Mouse (Mus musculus) heart, postnatal 25 days (tissue): ENCODE data around the gene Spib. TPM values are rescaled to one million over a fixed set of nuclear protein-coding genes. Genes with fewer than 3 reads are reported as not detected.

ENCODE experiments used
- DNase-seq: peaks from one replicate; pipeline ENCODE4 v3.0.0; 2022; ENCODE audit warnings: low spot score
- intact Hi-C: fragments of 180-260 bp; cut with DNase I; formaldehyde crosslinking; loops from one replicate; pipeline ENCODE4 v1.15.1; 2025
- total RNA-seq, 2 experiments: library from RNA; stranded (reverse); gene quantifications; 2 replicates each; pipeline ENCODE4 v1.2.3; 2021

The Spib gene
- total RNA-seq, 2 experiments from 2014 or later: 0.18 to 0.53 TPM

DNA sequence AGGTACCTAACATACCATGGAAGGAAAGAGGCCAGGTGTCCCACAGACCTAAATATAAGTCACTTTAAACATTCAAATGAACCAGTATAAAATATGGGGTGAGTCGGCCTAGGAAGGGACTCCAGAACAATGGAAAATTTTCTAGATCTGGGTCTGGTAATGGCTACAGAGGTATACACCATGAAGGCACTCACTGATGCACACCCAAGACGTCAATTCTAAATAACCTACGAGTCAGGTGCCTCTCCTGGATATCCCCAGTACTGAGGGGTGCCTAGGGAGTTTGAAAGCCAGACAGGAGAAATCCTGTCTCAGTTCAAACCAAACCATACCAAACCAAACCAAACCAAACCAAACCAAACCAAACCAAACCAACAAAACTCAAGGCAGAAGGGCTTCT, 1.4 kb downstream of the Spib start:
- intact Hi-C loops: no loop called here
- no peak for DNase-seq

DNA sequence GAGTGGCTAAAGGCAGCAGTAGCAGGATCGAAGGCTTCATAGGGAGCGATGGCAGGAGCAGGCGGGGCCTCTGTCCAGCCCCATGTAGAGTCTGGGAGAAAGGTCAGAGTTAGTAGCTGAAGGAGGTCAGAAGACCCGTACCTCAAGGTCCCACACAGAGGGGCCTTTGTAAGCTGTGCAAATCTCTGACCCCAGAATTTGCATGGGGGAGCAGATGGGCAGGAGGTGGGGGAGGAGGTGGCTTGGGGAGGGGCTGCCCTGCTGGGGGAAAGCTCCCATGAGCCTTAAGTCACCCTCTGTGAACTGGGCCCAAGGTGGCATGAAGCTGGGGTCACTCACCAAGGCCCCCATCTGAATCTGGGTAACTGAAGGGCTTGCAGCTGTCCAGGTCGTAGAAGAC, 2.4 kb downstream of the Spib start:
- intact Hi-C loops: no loop called here
- DNase-seq: no peak

DNA sequence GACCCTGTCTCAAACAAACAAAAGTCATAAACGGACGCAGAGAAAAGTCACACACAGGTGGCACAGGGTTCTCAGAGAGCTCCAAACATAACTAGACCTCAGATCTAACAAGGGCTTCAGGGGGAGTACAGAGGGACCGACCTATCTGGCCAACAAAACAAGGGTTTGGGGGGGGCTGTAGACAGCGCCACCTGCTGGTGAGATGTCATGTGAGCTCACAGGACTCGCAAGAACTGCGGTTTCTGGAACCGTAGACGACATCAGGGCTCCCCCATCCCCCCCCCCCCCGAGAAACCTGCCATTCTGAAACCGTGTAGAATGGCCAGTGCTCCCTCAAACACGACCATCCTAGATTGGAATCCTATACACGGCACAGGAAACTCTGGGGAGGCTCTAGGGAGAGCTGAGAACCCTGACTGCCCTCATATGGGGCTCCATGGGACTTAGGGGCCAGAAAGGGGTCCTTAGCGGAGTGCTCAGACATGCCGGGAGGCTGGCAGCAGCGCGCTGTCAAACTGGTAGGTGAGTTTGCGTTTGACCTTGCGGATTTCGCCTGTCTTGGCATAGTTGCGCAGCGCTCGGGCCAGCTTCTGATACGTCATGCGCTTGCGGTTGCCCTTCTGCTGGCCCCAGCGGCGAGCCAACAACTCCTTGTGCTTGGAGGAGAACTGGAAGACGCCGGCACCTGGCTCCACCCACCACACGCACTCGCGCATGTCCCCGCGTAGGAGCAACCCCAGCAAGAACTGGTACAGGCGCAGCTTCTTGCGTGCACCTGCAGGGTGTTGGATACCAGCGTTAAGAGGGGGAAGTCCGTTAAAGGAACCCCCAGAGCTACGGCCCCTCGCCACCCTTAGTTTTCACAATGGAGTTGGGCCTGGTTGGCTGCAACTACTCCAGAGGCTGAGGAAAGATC, 4.1 kb downstream of the Spib start:
- peak; percentile 44 for DNase-seq
- intact Hi-C loops: no loop called here

DNA sequence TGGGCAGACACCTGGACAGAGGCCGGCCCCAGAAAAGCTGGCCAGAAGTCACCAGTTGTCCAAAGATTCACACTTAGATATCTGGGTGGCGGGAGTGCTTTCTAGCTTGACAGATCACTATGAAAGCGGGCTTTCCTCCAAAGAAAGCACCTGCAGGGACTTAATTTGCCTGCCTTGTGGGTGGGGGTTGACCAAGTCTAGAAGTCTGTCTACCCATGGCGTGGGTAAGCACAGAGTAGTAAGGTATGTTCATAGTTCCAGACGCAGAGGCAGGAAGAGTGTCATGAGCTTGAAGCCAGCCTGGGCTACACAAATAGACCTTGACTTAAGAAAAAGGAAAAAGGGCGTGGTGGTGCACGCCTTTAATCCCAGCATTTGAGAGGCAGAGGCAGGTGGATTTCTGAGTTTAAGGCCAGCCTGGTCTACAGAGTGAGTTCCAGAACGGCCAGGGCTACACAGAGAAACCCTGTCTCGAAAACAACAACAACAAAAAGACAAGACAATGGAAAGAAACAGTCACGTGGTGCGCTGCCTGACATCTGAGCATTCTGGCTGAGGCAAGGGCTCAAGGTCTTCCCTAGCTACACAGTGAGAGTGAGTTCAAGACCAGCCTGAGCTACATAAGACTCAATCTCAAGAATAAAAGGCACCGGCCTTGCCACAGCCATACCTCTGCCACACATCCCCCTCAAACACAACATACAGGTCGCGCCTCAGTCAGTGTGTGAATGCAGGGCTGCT, 5.3 kb downstream of the Spib start:
- intact Hi-C loops: no loop called here

DNA sequence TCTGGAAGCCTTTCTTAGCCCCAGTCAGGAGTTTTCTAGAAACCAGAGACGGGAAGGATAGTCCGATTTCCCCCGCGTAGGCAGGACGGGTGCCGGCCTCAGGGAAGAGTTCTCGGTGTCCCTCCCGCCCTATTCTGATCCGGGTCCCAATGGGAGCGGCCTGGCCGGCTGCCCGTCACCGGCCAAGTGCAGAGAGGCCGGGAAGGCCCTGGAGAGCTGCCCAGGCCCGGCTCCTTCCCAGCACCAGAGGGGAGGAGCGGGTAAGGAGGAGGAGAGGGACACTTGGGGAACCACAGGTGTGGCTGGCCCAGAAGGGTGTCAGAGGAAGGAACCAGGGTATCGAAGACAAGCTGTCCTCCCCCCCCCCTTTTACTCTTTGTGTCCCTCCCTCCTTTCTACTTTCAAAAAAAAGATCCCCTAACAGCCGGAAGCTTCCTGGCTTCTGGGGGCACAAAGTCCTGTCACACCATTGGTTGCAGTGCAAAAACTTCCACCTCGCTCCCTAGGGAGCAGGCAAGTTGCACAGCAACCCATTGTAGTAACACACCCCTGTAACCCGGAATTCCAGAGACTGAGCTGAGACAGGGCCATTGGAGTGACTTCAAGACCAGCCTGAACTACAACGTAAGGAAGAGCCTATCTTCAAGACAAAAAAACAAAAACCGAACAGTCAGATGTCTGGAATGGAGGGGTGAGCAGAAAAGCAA, 6.6 kb downstream of the Spib start:
- peak; percentile 79 for DNase-seq
- intact Hi-C loops: loop anchor here (2.0 kb wide), 1 partner anchor 28 kb away; the partner anchor contains the start of gene Nr1h2

More for the DNA sequence above, 5.3 kb downstream of the Spib start:
- DNase-seq: no peak

DNA sequence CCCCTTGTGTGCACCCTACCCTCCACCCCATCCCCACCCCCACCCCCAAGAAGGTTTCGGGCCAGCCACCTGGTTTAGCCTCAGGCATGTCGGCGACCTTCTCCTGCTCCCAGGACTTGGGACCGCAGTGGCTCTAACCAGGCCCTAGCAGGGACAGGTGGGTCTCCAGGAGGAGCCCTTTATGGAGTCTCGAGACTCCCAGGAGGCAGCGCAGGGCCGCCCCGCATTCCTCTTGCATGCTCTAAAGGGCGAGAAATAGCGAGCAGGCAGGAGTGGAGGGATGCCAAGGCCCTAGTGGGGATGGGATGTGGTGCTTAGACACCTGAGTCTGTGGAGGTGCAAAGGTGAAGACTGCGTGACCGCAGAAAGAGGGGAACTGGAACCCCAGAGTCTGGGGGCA, 7.4 kb downstream of the Spib start, which contains the start of gene Mybpc2:
Mybpc2 (minus strand) TSS at position 155 of the 400 bp plus-strand sequence.
- DNase-seq: no peak
- intact Hi-C loops: loop anchor here (2.0 kb wide), 1 partner anchor 28 kb away; the partner anchor contains the start of gene Nr1h2

DNA sequence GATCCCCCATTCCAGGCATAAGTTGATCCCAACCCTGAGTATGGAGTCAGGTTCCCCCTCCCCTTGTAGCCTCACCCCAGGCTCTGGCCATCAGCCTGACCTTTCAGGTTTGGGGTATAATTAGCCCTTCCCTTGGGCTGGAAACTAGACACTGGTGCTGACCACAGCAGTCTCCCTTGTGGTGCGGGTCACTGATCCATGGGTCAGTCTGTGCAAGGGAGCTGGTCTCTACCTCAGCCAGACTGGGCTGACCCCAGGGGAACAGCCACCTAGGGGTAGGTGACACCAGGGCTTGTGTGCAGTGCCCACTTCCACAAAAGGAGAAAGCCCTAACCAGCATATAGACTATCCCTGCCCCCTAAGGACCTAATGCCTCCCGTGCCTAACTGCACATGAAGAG, 8.8 kb downstream of the Spib start:
- intact Hi-C loops: loop anchor here (2.0 kb wide), 1 partner anchor 24 kb away; no protein-coding TSS in a partner anchor
- DNase-seq: no peak

DNA sequence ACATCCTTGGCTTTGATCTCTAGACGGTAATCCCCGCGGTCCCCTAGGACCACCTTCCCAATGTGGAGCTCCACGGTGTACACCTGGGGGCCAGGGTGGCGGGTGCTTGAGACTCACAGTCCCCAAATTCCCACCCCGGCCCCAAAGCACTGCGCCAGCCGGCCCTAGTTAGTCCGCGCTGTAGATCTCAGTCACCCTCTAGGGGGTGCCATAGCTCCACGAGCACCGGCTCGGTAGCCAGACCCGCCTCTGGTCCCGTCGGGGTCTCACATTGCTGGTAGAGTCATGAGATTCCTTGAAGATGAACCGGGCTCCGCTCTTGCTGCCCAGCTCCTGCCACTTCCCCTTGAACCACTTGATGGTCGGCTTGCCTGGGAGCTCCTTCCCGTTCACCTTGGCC, 10.2 kb downstream of the Spib start:
- no peak for DNase-seq
- intact Hi-C loops: loop anchor here (1.0 to 2.0 kb wide), 2 partner anchors 23 to 39 kb away; no protein-coding TSS in a partner anchor

DNA sequence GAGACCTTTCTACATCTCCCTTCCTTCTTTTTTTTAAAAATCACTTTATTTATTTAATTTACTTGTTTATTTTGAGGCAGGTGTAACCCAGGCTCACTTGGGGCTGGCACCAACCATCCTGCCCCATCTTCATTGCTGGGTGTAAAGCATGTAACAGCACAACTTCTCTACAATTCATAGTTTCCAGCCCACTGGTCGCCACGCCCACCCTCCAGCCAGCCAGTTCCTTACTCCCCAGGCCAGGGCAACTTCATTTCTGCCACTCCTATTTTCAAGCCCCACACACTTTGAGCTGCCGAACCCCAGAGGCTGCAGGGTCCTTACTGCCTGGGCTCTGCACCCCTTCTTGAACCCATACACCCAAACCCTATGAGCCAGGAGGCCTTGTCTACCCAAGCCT, 10.9 kb downstream of the Spib start:
- DNase-seq: no peak
- intact Hi-C loops: loop anchor here (1.0 kb wide), 1 partner anchor 39 kb away; no protein-coding TSS in a partner anchor

DNA sequence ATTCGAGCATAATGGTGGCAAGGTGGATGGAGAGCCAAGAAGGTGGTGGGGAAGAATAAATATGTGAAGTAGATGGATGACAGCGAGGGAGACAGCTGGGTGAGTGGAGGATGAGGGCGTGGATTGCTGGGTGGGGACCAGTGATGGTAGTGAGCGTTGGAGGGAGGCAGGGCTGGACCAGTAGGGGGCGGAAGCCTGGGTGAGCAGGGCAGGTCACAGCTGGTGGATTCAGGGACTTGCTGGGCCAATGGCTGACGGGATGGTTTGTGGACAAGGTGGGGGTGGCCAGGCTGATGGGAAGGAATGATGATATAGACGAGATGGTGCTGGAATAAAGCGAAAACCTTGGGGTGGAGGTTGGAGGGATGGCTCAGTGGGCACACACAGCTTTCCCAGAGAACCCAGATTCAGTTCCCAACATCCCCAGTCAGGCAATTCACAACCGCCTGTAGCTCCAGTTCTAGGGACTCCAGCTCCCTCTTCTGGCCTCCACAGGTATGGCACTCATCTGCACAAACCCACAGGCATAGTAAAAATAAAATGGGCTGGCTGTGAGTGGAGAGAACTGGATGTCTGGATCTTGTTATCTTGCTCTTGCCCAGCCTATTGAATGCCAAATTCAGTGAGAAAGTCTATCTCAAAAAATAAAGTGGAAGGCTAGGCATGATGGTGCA, 12.5 kb downstream of the Spib start:
- intact Hi-C loops: no loop called here

DNA sequence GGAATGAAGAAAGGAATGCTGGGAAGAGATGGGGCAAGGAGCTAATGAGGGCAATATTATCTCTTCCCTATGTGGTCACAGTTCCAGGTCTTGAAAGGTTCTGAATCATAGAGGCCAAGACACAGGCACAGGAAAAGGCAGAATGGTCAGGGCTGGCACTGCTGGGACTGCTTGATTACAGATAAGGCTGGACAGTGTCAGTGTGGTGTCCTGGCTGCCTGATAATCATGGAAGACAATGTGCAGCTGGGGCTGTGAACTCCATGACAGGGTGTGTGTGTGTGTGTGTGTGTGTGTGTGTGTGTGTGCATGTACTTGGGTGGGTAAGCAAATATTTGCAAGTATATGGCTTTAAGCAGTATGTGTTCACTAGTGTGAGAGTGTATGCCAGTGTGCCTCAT, 24.4 kb downstream of the Spib start:
- no peak for DNase-seq
- intact Hi-C loops: no loop called here

More for the DNA sequence above, 12.5 kb downstream of the Spib start:
- no peak for DNase-seq

DNA sequence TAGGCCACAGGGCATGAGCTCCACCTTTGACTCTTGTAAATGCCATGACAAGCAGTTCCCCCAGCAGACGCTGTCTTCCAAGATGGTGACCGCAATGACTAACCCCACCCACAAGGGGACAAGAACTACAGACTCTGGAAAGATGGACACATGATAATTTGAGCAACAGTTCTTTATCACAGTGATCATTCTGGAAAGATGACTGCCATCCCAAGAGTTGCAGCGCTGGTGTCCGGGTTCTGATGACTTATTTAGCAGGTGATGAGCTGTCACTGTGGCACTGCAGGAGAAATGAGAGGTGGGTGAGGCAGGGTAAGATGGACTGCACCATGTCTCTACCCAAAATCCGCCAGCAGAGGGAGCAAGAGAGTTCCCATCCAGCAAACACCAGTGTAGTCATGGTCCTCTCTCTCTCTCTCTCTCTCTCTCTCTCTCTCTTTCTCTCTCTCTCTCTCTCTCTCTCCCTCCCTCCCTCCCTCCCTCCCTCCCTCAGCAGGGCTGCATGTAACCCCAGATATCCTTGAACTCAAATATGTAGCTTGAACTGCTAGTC, 30.2 kb downstream of the Spib start:
- intact Hi-C loops: loop anchor here (1.0 to 2.0 kb wide), 2 partner anchors 49 to 59 kb away; no protein-coding TSS in a partner anchor
- DNase-seq: no peak

DNA sequence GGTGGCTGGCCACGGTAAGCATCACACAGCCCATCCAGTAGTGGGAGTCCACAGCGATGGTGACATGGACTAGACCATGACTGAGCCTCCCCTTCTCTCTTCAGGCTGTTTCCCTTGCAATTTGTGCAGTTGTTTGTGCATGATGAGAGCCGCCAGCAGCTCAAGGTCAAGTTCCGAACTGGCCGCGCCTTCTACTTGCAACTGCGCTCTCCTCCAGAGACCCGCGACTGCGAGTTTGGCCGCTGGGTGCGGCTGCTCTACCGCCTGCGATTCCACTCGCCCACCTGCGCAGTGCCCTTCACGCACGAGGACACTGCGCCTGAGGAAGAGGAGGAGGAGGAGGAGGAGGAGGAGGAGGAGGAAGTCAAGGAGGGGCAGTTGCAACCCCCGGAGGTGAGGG, 31.8 kb downstream of the Spib start:
- intact Hi-C loops: loop anchor here (2.0 kb wide), 1 partner anchor 51 kb away; no protein-coding TSS in a partner anchor

DNA sequence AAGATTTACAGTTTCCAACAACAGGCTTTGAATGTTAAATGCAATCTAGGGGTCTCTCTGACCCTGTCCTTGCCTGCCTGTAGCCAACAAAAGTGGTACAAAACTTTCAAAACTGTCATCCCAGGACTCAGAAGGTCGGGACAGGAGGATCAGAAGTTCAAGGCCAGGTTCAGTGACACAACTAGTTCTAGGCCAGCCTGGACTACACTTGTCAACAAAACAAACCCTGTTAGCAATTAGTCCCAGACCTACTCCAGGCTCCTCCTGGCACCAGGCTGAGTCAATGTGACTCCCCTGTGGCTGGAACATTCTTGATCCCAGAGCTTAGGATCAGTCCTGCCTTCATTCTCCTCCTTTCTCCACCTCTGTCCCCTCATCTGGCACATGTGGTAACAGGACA, 32.9 kb downstream of the Spib start:
- DNase-seq: no peak
- intact Hi-C loops: loop anchor here (2.0 kb wide), 1 partner anchor 24 kb away; no protein-coding TSS in a partner anchor

More for the DNA sequence above, 31.8 kb downstream of the Spib start:
- no peak for DNase-seq

DNA sequence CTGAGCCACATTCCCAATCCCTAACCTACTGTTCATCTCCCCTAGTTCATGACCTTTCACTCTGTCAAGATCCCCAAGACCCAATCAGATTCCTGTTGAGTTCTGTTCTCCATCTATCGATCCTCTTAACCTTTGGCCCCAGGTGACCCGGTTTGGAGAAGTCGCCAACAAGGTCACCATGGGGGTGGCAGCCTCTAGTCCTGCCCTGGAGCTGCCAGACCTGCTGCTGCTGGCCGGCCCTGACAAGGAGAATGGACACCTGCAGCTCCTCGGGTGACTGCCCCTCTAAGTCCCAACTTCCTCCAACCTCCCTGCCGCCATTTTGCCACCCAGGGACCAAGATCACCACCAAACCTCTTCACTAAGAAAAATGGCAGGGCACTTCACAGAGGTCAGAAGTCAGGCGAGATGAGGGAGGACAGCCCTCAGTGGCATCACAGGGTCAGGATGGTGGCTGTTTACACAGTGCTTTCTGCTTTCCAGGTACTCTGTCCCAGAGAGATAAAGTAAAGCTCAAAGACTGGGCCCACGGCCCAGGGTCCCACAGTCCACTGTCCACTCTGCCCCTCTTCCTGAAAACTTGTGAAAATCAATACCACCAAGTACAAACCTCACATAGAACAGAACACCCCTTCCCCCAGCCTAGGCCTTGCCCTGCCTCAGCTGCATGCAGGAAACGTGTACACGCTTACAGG, 34.4 kb downstream of the Spib start:
- no peak for DNase-seq
- intact Hi-C loops: loop anchor here (2.0 kb wide), 1 partner anchor 25 kb away; no protein-coding TSS in a partner anchor

DNA sequence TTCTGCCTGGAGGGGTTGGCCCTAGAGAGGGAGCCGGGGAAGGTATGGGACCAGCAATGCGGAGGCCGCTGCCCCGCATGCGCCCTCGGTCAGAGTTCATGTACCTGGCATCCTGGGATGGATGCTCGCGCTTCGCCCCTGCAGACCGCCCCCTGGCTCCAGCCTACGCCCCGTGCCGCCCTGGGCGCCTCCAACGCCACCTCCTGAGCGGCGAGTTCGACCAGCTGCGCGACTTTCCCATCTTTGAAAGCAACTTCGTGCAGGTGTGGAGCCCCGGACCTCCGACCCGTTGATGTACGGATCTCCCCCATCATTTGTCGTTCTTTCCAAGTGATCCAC, 35.1 kb downstream of the Spib start:
- DNase-seq: no peak
- intact Hi-C loops: no loop called here

DNA sequence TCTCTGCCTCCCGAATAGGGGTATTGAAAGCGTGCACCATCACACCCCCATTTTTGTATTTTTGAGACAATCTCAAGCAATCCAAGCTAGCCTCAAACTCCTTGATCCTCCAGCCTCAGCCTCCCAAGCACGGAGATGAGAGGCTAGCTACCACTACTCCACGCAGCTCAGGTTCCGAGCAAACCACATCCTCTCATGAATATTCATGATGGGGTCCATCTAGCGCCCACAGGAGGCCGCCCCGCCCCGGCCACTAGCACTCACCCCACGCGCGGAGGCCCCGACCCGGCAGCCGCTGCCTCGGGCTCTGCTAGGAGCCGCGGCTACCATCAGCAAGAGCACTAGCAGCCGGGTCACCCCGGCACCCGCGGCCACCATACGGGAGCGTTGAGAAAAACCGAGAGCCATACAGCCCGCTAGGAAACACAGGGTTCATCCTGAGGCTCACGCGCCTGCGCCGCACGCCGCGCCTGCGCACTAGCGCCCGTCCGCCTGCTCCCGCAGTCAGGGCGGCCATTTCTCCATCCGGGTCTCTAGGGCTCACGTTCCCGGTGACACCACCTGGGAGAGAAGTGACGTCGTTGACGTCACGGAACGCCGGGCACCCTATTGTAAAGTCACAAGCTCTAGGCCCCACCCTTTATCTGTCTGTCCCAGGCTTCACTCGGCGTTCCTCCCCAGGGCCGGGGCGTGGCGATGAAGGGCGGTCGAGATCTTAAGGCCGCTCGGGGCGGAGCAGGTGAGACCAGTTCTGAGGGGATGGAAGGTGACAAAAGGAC, 35.7 kb downstream of the Spib start, which contains the start of the genes Emc10 and Fam71e1:
Emc10 (minus strand) TSS at position 538 of the 779 bp plus-strand sequence.
Fam71e1 (plus strand) TSS at position 590 of the 779 bp plus-strand sequence.
- DNase-seq: peak; percentile 92
- intact Hi-C loops: loop anchor here (2.0 kb wide), 1 partner anchor 27 kb away; no protein-coding TSS in a partner anchor
